Mouse (Mus musculus): Measurements from ENCODE around the gene Epha8. TPM values are rescaled to one million over a fixed set of nuclear protein-coding genes. Genes with fewer than 3 reads are reported as not detected.

Epha8 gene
- total RNA-seq (2021) = 10 to 100 TPM in 1 of 2 experiments, 1 to 10 TPM in 1; 9.8 to 10.5 TPM
- long read RNA-seq, experiment 1, full-length matches to known transcripts = 6 of 12 reads
- long read RNA-seq, experiment 1, partial matches to known transcripts = 2 of 12 reads
- long read RNA-seq, experiment 1, other reads (novel, unspliced or antisense) = 4 of 12 reads
- long read RNA-seq, experiment 2, full-length matches to known transcripts = 6 of 9 reads
- long read RNA-seq, experiment 2, partial matches to known transcripts = 1 of 9 reads
- long read RNA-seq, experiment 2, other reads (novel, unspliced or antisense) = 2 of 9 reads

DNA sequence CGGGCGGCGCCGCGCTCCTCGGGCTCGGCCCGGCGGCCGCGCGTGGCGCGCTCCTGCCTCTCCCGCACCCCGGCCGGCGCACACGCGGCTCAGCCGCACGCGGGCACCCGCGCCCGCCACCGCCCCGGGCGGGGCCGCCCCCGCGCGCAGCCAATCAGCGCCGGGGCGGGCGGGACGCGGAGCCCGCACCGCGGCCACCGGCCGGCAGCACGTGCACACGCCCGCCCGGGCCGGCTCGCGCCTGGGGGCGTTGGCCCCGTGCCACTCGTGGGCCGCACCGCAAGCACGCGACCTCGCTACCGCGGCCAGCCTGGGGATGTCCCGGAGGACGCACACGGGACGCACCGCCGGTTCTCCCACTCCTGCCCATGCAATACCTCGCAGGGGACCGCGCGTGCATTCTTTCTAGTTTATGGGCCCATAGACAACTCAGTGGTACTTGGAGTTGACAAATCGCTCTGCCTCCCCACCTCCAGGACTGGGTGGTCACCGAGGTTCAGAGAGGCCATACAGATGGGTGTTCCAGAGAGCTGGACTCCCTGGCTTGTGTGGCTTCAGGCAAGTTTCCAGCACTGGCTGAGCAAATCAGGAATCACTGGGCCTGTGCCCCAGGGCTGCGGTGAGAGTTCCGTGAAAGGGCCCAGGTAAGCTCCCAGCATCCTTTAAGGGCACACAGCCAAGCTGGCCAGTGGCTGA is at the start of gene Epha8:
Gene Epha8, minus strand, starts transcription at position 66 of the 696 bp plus-strand sequence.
- intact Hi-C loops (cut with DNase I) = no loop called here
- peak in 1 of 2 experiments; percentile 19 for DNase-seq (ENCODE audit: low spot score in 2 of 2)

DNA sequence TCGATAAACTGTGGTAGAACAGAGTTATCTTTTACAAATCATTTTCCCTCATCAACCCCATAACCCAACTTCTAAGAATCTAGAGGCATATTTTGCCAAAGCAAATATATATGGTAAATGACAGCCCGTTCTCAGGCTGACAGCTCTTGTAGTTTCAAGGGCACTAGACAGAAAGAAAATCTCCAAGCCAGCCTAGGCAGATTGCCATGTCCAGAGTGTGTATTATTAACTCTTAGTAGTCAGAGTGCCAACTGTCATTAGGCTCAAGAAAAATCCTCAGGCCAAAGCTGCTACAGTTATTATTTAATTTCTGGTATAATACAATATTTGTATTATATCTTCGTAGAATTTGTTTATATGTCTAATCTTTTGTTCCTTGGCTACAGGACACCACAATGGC is 45.2 kb upstream of the Epha8 start:
- DNase-seq (ENCODE audit: low spot score in 2 of 2) = no peak
- intact Hi-C loops (cut with DNase I) = no loop called here

DNA sequence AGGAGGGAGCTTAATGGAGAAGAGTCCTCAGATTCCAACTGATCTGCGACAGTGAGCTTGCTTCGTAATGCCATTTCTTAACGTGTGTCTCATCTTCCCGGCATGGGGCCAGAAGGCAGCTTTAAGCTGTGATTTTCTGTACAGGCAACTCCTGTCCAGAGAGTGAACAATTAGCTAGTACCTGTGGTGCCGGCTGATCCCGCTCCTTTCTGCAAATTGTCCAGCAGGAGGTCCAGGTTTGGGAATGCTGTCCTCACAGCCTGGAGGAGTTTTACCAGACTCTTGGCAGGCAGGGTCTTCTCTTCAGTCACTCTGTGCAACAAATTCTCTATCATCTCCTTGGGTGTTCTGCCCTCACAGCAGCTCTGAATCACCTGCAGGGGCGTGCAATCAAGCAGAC is 44.4 kb upstream of the Epha8 start:
- intact Hi-C loops (cut with DNase I) = no loop called here
- DNase-seq (ENCODE audit: low spot score in 2 of 2) = no peak

DNA sequence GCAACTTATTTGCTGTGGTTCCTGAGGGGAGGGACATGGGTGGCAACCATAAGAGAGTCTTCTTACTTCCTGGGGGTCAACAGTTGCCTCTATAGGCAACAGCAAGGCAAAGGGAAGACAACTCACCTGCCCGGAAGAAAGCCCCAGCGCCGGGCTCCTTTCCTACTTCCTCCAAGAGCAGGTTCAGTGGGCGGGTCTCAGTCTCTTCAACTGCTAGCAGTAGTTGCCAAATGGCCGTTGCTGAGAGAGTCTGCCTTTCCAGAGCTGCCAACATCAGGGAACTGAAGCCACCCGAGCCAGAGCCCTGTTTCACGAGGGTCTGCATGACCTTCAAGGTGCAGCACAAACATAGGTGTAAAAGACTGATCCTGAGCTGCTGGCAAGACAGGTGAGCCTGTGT is 41.8 kb upstream of the Epha8 start:
- DNase-seq (ENCODE audit: low spot score in 2 of 2) = no peak
- intact Hi-C loops (cut with DNase I) = no loop called here

DNA sequence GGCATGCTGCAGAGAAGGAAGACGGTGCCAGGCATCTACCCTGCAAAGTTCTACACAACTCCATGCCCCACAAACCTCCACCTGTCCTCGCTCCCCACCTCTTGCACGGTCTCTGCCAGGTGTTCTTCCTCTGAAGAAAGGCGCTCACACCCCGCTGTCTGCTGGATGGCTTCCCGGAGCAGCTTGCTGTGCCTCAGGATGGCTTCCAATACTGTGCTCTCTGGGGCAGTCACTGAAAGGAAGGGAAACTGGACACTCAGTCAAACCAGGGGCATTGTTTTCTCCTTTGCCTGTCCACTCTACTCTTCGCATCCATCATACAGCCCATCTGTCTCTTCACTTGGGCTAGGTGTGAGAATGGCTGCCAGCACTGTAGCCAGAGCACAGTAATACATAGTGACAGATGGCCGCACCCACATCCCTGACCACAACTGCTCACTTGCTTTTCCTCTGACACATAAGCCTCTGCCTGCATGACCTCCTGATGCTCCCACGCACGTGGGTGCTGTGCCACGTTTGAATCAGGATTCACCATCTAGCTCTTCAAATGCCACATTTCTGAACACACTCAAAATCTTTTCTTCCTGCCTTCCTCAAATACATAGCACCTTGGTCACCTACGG is 41.2 kb upstream of the Epha8 start:
- DNase-seq (ENCODE audit: low spot score in 2 of 2) = peak in 1 of 2 experiments; percentile 9
- intact Hi-C loops (cut with DNase I) = no loop called here

DNA sequence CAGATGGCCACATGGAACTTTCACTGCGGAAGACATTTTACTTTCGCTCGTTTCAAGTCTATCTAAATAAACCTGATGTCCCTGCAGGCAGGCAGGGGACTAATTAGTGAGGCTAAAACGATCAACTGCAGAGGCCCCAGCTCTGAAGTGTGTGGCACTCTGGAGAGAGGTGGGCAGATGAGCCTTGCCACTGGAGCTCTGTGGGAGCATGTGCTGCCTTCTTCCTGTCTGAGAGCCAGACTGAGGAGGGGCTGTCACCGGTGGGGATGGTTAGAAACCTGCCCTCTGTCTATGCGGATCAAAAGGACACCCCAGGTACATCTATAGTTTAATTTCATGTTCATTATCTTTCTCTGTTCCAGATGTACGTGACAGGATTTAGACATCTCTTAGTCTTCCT is 40.3 kb upstream of the Epha8 start:
- no peak for DNase-seq (ENCODE audit: low spot score in 2 of 2)
- intact Hi-C loops (cut with DNase I) = no loop called here

DNA sequence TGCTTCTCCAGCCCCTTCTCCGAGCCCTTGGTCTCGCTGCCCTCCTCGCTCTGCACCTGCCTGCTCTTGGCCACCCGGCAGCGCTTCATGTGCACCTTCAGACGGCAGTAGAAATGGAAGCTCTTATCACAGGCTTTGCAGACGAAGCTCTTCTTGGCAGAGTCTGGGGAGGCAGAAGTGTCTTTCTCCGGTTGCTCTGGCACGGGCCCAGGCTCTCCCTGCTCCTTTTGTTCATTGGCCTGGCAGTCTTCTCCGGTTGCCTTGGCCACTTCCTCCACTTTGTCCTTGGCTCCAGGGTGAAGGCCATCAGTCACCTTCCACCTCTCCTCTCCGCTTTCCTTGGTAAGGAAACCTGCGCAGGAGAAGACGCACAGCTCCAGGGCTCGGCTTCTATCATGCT is 38.7 kb upstream of the Epha8 start:
- intact Hi-C loops (cut with DNase I) = no loop called here

DNA sequence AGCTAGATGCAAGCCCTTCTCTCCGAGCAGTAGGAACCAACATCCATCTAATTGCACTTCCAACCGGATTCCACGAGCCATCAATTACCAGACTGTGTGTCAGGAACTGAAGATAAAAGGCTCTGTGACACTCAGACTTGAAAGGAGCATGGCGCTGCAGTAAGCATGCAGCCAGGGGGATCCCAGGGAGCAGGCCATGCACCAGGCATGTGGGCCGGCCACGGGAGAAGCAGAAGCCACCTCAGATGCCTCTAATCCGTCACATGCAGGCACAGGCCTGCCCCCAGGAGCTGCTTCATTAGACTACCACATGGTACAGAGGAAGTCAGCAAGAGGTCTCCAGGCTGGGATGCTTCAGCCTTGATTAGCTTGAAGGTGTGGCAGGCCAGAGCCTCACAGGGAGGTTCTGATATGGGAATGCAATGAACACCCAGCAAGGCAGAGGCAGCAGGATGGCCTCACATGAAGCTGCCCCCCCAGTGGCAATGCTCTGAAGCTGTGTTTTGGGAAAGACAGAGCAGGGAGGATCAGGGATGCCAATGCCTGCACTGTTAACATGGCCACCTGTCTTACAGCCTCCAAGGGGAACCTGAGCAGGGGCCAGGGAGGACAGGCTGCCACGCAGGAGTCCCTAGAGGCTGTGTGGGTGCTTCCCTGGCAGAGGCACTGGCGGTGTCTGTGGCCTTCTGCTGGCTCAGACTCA is 25.5 kb upstream of the Epha8 start:
- intact Hi-C loops (cut with DNase I) = loop anchor here (5.0 kb wide), 3 partner anchors 55 to 90 kb away; partner anchors contain the start of gene C1qc
- no peak for DNase-seq (ENCODE audit: low spot score in 2 of 2)

More for the DNA sequence above, 38.7 kb upstream of the Epha8 start:
- no peak for DNase-seq (ENCODE audit: low spot score in 2 of 2)

DNA sequence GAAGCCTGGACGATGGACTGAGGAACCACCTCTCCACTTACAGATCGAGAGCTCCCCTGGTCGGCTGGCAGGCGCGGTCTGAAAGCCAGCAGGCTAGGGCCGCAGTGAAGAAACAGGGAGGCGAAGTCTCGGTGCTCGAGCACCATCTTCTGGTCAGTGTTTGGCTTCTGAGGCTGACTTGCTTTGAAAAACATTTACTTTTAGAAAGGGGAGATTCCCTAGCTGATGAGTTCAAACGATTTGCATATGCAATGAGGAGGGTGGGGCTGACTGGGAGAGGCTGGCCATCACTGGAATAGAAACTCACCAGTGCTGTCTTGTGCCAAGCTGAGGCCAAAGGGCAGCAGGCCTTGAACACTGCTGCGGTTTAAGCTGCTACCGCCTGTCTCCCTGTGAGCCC is 24.7 kb upstream of the Epha8 start:
- DNase-seq (ENCODE audit: low spot score in 2 of 2) = peak; percentile 64 to 73
- intact Hi-C loops (cut with DNase I) = loop anchor here (5.0 kb wide), 3 partner anchors 54 to 89 kb away; partner anchors contain the start of gene C1qc

DNA sequence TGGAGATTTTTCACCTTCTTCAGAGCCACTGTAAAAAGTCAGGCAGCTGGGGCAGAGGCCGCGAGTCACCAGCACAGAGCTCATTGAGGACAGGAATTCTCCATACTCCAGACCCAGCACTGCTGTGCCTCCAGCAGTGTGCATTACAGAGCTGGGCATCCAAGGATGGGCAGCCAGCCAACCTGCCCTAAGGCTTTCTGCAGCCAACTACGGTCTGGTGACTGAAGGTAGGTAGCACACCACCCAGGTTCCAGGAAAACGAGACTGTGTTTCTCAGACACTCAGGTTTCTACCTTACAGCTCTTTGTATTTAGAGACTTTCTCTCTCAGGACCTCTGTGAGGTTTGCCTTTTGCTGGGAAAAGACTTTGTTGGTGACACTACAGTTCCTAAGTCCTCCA is 24.3 kb upstream of the Epha8 start:
- intact Hi-C loops (cut with DNase I) = loop anchor here (5.0 kb wide), 3 partner anchors 54 to 89 kb away; partner anchors contain the start of gene C1qc
- DNase-seq (ENCODE audit: low spot score in 2 of 2) = no peak

DNA sequence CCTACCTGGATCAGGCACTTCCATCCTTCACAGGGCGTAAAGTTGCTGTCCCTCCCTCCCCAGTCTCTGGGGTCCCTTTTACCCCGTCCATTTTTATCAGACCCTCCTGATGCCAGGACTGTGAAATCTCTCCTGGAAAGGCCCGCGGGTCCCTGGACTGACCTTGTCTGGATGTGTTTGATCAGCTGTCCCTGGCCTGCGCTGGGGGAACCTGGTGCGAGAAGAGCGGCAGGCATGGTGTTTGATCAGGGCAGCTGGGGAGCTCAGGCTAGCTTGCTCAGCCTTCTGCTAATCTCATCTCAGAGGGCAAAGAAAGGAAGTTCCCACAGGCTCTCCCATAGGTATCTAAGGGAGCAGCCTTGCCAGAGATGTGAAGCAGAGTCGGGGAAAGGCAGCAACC is 20.6 kb upstream of the Epha8 start:
- DNase-seq (ENCODE audit: low spot score in 2 of 2) = no peak
- intact Hi-C loops (cut with DNase I) = loop anchor here (5.0 kb wide), 1 partner anchor 325 kb away; no protein-coding TSS in a partner anchor

DNA sequence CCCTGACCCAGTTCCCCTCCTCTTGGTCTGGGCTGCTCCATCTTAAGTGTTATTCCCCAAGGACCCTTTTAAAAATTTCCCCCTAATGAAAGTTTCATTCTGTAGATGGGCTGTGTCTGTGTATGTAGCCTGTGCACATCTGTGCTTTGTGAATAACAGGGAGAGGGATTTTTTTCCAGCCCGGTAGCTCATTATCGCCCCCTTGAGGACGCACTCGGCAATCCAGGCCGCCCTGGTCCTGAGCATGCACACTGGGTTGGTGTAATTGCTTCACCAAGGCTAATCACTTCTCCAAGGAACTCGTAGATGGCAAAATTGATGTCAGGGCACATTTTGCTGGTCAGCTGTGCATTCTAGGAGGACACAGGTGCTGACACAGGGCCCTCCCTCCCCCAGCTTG is 14.3 kb upstream of the Epha8 start:
- intact Hi-C loops (cut with DNase I) = no loop called here
- peak; percentile 41 to 51 for DNase-seq (ENCODE audit: low spot score in 2 of 2)

DNA sequence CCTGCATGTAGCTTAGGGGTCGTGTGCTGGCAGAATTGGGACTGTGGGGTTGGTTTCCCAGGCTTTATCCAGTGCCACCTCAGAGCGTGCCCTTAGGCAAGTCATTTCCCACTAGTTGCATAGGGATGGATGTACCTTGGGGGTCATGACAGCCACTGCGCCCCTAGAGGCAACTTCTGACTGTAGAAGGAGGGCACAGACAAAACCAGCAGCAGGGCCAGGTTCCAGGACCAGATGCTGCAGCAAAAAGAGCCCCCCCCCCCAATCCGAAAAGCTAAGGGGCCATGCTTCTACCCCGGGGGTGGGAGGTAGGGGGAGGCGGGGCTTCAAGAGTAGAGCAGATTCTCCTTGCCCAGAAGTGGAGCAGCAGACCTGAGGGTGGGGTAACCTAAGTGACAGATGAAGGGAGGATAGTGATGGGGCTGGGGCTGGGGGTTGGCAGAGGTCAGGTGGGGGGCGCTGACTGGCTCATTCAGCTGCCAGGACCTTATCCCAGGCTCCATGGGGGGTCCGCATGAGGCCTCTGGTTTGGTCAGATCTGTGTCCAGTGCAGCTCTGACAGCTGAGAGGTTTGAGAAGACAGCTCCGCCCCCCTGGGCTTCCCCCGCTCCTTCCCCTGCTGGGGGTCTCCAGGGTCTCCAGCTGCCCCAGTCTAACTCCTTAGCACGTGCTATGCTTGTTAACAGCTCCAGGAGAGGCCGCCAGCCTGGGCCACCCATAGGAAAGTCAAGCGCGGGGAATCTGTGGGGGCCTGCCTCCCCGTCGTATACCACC is 13.1 kb upstream of the Epha8 start:
- no peak for DNase-seq (ENCODE audit: low spot score in 2 of 2)
- intact Hi-C loops (cut with DNase I) = no loop called here

DNA sequence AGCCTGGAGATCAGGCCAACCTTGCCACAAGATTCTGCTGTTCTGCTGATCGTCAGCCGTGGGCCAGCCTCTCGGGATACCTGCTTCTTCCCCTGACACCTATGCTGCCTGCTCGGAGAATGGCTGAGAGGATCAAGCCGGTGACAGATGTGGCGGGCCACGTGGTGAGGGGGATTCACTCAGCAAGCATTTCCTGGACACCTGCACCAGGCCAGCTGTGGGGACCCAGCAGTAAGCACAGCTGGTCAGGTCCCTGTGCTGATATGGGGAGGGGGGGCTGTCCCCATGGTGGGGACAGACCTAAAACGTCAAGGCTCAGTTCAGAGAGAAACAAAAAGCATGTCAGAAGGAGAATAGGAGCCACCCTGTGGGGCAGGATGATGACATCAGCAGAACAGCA is 12.5 kb upstream of the Epha8 start:
- no peak for DNase-seq (ENCODE audit: low spot score in 2 of 2)
- intact Hi-C loops (cut with DNase I) = no loop called here

DNA sequence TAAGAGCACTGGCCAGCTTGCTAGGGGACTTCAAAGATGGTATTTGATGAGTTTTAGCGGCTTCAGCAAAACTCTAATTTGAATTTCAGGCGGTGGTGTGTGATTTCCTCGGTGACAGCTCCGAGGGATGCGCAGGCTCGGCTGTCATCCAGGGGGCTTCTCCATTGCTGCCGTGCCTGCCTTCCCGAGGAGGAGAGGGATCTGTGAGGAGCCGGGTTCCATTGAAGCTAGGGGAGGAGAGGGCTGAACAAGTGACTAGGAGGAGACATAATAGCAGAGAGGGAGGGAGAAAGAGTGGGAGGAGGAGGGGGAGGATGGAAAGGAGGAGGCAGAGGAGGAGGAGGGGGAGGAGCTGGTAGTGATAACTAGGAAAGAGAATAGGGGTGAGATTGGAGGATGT is 10.9 kb upstream of the Epha8 start:
- no peak for DNase-seq (ENCODE audit: low spot score in 2 of 2)
- intact Hi-C loops (cut with DNase I) = no loop called here

DNA sequence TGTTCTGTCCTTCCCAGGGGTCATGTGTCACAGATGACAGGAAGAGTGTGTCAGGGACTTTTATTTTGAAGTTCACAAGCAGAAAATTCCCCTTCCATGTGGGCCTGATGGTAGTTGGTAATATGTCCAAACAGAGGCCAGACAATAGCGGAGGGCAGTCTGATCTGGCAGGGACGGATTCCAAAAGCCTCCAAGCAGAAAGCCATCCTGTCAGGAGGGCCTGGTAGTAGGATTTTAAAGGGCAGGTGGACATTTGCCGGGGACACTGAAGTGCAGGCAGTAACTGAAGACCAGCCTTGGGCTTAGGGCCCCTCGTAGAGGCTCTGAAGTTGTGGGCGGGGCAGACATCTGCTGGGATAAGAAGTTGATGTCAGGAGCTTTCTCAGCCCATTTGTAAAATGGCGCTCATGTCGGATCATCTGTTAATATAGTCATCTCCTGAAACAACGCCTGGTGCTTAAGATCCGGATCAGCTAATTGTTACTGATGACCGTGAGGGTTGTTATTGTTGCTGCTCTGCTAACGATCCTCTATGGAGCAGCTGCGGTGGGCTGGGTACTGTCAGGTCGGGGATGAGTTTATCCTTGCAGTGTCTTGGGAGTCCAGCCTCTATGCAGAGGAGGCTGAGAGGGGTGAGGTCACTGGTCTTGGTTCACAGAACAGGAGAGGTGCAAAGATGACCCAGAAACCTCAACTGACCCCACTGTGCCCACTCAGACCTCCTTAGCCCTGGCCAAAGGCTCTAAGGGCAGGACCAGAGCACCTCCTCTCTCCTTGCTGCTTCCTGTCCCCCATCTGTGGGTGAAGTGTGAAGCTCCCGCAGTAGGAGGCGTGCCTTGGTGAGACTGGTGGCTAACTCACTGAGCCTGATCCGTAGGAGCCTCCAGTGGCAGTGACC is 10.1 kb upstream of the Epha8 start:
- no peak for DNase-seq (ENCODE audit: low spot score in 2 of 2)
- intact Hi-C loops (cut with DNase I) = no loop called here

DNA sequence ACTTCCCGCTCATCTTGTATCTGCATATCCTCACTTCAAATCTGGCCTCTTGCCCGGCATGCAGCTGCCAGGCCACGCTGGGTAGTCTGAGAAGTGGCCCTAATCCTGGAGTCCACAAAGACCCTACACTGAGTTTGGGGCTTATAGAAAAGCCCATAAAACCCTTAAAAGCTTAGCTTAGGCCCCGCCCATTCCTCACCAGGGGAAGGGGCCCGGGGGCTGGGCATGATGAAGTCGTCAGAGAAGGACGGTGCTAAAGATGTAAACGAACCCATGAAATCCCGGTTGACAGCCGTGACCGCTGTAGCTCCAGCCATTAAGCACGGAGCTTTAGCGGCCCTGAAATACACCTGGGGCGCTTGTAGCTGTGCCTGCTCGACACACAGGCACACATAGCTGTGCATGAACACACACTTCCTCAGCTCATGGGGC is 8.4 kb upstream of the Epha8 start:
- intact Hi-C loops (cut with DNase I) = no loop called here
- no peak for DNase-seq (ENCODE audit: low spot score in 2 of 2)

DNA sequence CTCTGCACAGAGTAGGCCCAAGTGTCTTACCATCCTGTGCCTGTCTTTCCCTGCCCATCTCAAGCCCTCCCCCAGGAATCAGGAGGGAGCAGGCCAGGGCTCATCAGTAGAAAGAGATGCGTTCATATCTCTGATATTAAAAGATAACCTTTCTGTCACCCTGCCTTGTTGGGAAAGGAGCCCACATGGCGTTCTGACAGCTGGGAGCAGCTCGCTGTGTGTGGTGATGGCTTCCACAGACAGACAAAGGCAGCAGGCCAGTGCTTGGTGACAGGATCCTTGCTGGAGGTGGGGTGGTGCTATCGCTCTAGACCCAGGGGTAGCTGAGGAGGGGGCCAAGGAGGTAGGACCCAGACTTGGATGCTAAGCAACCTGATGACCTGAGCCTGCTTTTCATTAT is 5.8 kb upstream of the Epha8 start:
- intact Hi-C loops (cut with DNase I) = no loop called here
- no peak for DNase-seq (ENCODE audit: low spot score in 2 of 2)

Data from left cerebral cortex, postnatal 14 days (tissue).